Mouse (Mus musculus) hindbrain, embryonic 12.5 days (tissue): ENCODE measurements around the gene Kcnmb3. TPM values are rescaled to one million over a fixed set of nuclear protein-coding genes. Genes with fewer than 3 reads are reported as not detected.
"Not testable (repeated sequence)": the region's sequence is repeated elsewhere in the genome, so short reads cannot be mapped to it uniquely, and the experiment has no call there.

Experiments used
- ATAC-seq: fragments of 200-750 bp; cut with Nextera tagmentation; 2 replicates; pipeline ENCODE4 v1.8.0; 2017; ENCODE audit warnings: moderate TSS enrichment; ENCODE audit not compliant: low FRiP score
- H3K27ac ChIP-seq: fragments of 300-500 bp; sonication (generic); 2 replicates; pipeline ENCODE4 v1.5.1; 2016; ENCODE audit warnings: mild to moderate bottlenecking
- H3K27me3 ChIP-seq: fragments of 300-500 bp; sonication (generic); 2 replicates; pipeline ENCODE4 v1.6.1; 2016; ENCODE audit warnings: mild to moderate bottlenecking
- H3K36me3 ChIP-seq: fragments of 300-500 bp; sonication (generic); 2 replicates; pipeline ENCODE4 v1.6.1; 2016; ENCODE audit warnings: mild to moderate bottlenecking
- H3K4me1 ChIP-seq: fragments of 300-500 bp; sonication (generic); 2 replicates; pipeline ENCODE4 v1.6.1; 2016
- H3K4me2 ChIP-seq: fragments of 300-500 bp; sonication (generic); replicated peaks from 2 replicates; pipeline ENCODE4 v1.6.1; 2016; ENCODE audit warnings: mild to moderate bottlenecking
- H3K4me3 ChIP-seq: fragments of 300-500 bp; sonication (generic); 2 replicates; pipeline ENCODE4 v1.5.1; 2016; ENCODE audit warnings: mild to moderate bottlenecking
- H3K9ac ChIP-seq: fragments of 300-500 bp; sonication (generic); 2 replicates; pipeline ENCODE4 v1.6.1; 2016; ENCODE audit warnings: mild to moderate bottlenecking, moderate library complexity
- H3K9me3 ChIP-seq: fragments of 300-500 bp; sonication (generic); replicated peaks from 2 replicates; pipeline ENCODE4 v1.6.1; 2016; ENCODE audit warnings: mild to moderate bottlenecking
- WGBS: fragments of 180-500 bp; shearing (Covaris S2); methylation state at CpG from one replicate; pipeline ENCODE4 v1.1.7; 2016; 5-methylcytosine and 5-hydroxymethylcytosine counted together
- polyA plus RNA-seq: library from polyadenylated mRNA; unstranded; fragments of >200 nt; fragmentation: Nextera tagmentation; extraction: Ambion mirVana; gene quantifications from 2 replicates; pipeline ENCODE4 v1.2.1, GENCODE M21; 2016

Kcnmb3 gene
- polyA plus RNA-seq, 1 experiment from 2014 or later: 0.12 TPM

DNA sequence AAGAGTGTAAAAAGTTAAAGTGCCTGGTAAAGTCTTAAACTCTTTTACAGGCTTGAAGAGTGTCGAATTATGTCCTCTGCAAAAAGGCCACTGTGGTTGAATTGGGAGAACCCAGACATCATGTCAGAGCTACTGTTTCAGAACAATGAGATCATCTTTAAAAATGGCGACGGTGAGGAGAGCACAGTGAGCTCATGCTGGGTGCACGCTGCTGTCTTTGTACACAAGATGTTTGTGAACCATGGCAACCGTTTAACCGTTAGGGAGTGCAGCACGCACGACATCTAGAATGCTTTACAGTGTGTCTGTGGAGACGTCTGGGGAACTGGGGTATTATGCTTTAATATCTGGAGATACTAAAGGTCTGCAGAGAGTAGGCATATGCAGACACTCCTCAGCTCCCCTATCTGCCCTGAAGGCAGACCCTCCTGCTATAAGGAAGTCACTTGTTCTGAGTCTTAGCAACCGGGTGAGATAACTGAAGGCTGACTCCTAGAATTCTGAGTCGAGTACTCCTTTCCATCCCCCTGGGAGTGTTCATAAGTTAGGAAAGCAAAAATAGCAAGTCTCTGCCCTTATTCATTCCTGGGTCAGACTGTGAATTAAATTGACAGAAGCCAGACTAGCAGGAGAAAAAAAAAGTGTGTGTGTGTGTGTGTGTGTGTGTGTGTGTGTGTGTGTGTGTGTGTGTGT is 37.6 kb downstream of the Kcnmb3 start:
- no peak overlapping the region for H3K4me3 ChIP-seq
- H3K4me2 ChIP-seq: no peak overlapping the region
- no peak overlapping the region for H3K27ac ChIP-seq
- H3K9me3 ChIP-seq: no peaks in the 10 kb centered on the region
- peaks cover 66% of the 10 kb centered on the region for H3K36me3 ChIP-seq
- H3K4me1 ChIP-seq: peaks cover 3% of the 10 kb centered on the region; the same call in 1 of the 2 replicates
- no peaks in the 10 kb centered on the region for H3K27me3 ChIP-seq
- 57% methylated on average over 11 of the region's 11 CpGs for WGBS
- peak; percentile 29; the same call in 1 of the 2 replicates for ATAC-seq
- no peak overlapping the region for H3K9ac ChIP-seq

DNA sequence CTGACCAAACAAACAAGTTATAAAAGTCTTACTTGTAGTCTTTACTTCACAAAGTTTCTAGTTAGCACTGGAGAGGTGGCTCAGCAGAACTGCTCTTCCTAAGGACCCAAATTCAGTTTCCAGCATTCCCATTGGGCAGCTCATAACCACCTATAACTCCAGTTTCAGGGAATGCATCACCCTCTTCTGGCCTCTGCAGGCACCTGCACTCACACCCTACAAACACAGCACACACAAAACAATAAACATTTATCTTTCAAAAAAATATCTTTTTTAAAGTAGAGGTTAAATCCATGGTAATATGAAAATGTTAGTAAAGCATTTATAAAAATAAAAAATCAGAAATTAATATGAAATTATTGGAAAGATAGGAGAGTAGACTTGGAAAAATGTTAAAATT is 50.3 kb downstream of the Kcnmb3 start:
- no peak for ATAC-seq
- Histone ChIP-seq H3K4me3 (no peak overlapping the region), H3K36me3 (peaks cover 73% of the 10 kb centered on the region), H3K27ac (no peak overlapping the region), H3K9me3 (no peaks in the 10 kb centered on the region), H3K4me2 (no peak overlapping the region), H3K27me3 (no peaks in the 10 kb centered on the region), H3K4me1 (no peaks in the 10 kb centered on the region), H3K9ac (no peak overlapping the region)

DNA sequence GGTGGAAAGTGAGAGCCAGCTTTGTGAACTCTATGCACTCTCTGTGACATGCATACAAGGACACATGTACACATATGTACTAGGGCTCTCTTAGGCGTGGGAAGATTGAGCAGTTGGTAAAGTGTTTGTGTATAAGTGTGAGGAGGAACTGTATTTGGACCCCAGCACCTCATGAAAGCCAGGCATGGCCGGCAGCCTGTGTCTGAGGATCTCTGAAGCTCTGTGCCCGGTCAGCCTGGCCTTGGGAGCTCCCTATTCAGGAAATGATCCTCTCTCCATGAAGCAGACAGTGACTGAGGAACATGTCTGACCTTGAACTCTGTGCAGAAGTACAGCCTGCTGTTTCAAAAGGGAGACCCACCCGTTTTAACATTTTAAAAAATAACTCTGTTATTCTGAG is 53.3 kb downstream of the Kcnmb3 start:
- Histone ChIP-seq H3K27ac (no peak overlapping the region), H3K4me3 (no peak overlapping the region), H3K4me2 (no peak overlapping the region), H3K9ac (no peak overlapping the region), H3K4me1 (no peaks in the 10 kb centered on the region), H3K36me3 (peaks cover 59% of the 10 kb centered on the region), H3K9me3 (no peaks in the 10 kb centered on the region), H3K27me3 (no peaks in the 10 kb centered on the region)
- ATAC-seq: no peak
- 92% methylated on average over 4 of the region's 4 CpGs for WGBS

DNA sequence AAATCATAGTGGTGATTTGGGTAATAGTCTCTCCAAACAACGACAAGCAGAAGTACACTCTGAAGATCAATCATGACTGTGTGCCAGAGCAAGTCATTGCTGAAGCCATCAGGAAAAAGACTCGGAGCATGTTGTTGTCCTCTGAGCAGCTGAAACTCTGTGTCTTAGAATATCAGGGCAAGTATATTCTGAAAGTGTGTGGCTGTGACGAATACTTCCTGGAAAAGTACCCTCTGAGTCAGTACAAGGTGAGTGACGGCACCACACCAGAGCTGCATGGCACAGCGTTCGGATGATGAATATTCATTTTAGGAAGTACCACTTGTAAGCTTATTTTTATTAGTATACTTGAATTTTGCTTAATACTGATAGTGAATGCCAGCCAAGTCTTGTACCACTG is 54.2 kb downstream of the Kcnmb3 start:
- Histone ChIP-seq H3K4me2 (no peak overlapping the region), H3K4me3 (no peak overlapping the region), H3K9ac (no peak overlapping the region), H3K9me3 (no peaks in the 10 kb centered on the region), H3K27ac (no peak overlapping the region), H3K27me3 (no peaks in the 10 kb centered on the region), H3K36me3 (peaks cover 53% of the 10 kb centered on the region), H3K4me1 (no peaks in the 10 kb centered on the region)
- 96% methylated on average over 6 of the region's 6 CpGs for WGBS
- ATAC-seq: no peak

DNA sequence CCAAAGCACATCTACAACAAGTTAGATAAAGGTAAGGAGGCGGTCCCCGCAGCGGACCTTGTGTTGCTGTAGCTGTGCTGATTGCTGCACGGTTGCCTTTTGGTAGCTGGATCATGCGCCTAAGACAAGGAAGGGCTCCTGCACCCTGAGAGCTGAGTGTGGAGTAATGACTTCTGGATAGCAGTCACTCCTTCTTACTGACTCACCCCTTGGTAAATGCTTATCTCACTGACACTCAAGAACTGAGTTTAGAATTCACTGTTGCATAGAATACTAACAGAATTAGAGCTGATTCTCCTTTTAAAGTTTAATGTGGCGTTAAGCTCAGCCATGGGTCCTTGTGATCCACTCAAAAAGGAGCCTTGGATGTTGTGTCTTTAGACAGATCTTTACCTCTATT is 54.7 kb downstream of the Kcnmb3 start:
- Histone ChIP-seq H3K4me3 (no peak overlapping the region), H3K27ac (no peak overlapping the region), H3K4me1 (no peaks in the 10 kb centered on the region), H3K4me2 (no peak overlapping the region), H3K9me3 (no peaks in the 10 kb centered on the region), H3K27me3 (no peaks in the 10 kb centered on the region), H3K9ac (no peak overlapping the region), H3K36me3 (peaks cover 48% of the 10 kb centered on the region)
- WGBS: 93% methylated on average over 6 of the region's 6 CpGs
- ATAC-seq: no peak

DNA sequence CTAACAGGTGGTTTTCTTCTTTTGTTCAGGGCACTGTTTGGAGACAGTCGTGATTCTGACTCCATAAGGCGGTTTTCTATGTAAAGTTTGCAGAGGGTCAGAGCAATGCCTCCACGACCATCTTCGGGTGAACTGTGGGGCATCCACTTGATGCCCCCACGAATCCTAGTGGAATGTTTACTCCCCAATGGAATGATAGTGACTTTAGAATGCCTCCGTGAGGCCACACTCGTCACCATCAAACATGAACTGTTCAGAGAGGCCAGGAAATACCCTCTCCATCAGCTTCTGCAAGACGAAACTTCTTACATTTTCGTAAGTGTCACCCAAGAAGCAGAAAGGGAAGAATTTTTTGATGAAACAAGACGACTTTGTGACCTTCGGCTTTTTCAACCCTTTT is 55.9 kb downstream of the Kcnmb3 start:
- Histone ChIP-seq H3K27me3 (no peaks in the 10 kb centered on the region), H3K36me3 (peaks cover 38% of the 10 kb centered on the region), H3K27ac (no peak overlapping the region), H3K4me1 (no peaks in the 10 kb centered on the region), H3K4me2 (no peak overlapping the region), H3K4me3 (no peak overlapping the region), H3K9ac (no peak overlapping the region), H3K9me3 (no peaks in the 10 kb centered on the region)
- WGBS: 90% methylated on average over 11 of the region's 11 CpGs
- no peak for ATAC-seq

DNA sequence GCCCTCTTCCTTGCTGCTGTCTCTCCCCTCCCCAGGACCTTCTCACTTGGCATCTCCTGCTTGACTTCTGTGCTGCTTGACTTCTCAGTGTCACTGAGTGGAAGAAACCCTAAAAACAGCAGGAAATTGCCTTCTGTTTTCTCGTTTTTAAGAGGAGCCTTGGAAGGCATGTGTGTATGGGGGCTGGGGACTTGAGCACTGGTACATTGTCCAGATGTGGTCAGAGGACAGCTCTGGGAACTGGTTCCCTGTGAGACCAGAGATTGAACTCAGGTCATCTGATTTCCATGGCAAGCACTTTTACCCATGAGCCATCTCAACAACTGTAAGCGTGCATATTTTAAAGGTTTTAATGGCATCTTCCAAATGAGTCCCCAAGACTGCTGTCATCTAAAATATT is 58.0 kb downstream of the Kcnmb3 start:
- Histone ChIP-seq H3K4me1 (no peaks in the 10 kb centered on the region), H3K36me3 (peaks cover 20% of the 10 kb centered on the region), H3K27ac (no peak overlapping the region), H3K4me3 (no peak overlapping the region), H3K9ac (no peak overlapping the region), H3K27me3 (no peaks in the 10 kb centered on the region), H3K4me2 (no peak overlapping the region), H3K9me3 (no peaks in the 10 kb centered on the region)
- ATAC-seq: no peak
- 82% methylated on average over 2 of the region's 2 CpGs for WGBS

DNA sequence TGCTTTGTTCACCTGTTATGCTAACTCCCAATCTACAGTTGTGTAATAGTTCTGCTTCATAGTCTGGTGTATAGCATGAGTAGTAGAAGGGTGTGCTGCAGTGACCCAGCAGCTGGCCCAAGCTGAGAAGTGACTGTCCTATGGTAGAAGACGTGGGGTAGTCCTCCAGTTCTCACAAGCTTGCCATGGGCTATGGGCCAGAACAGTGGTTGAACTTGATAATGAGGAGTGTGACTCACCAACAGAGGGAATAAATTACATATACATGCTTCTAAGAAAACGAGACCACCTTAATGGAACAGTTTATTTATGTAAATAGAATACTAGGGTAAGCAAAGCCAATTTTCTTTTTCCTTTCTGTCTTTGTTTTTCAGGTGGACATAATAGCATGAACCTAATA is 61.6 kb downstream of the Kcnmb3 start:
- Histone ChIP-seq H3K4me3 (no peak overlapping the region), H3K4me1 (no peaks in the 10 kb centered on the region), H3K9ac (no peak overlapping the region), H3K27me3 (no peaks in the 10 kb centered on the region), H3K4me2 (no peak overlapping the region), H3K27ac (no peak overlapping the region), H3K36me3 (no peaks in the 10 kb centered on the region), H3K9me3 (no peaks in the 10 kb centered on the region)
- 80% methylated on average over 2 of the region's 2 CpGs for WGBS
- no peak for ATAC-seq

DNA sequence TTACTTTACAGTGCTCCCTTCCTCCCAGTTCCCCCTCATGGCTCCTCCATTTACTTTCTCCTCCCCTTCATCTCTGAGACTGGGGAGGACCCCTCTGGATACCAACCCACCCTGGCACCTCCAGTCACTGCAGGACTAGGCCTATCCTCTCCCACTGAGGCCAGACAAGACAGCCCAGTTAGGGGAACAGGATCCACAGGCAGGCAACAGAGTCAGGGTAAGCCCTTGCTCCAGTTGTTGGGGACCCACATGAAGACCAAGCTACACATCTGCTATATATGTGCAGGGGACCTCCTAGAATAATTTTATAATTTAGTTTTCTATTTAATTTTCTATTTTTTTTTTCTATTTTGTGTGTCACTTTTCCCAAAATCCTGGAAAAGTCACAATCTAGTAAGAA is 62.7 kb downstream of the Kcnmb3 start:
- H3K27me3 ChIP-seq, ATAC-seq, H3K4me2 ChIP-seq, H3K36me3 ChIP-seq, H3K4me3 ChIP-seq, H3K9ac ChIP-seq, H3K9me3 ChIP-seq, H3K27ac ChIP-seq, H3K4me1 ChIP-seq: not testable (repeated sequence)

DNA sequence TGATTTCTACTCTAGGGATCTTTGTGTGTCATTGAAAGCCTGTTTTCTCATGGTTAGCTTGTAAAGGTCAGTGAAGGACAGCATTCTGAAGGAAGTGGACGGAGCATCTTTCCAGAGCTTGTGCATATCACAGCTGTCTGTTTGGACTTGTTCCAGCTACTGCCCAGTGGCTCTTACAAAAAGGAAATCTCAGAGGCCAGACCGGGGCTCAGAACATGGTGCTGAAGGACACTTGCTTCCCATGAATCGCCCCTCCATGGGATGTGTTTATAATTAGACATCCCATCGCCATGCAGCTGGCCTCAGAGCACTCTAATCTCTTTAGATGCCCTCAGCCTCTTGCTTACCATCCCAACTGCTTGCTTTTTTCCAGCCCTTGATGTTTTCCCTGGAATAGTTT is 63.1 kb downstream of the Kcnmb3 start:
- Histone ChIP-seq H3K4me2 (no peak overlapping the region), H3K9me3 (no peaks in the 10 kb centered on the region), H3K9ac (no peak overlapping the region), H3K27ac (no peak overlapping the region), H3K4me3 (no peak overlapping the region), H3K27me3 (no peaks in the 10 kb centered on the region), H3K36me3 (0 out of 2 replicates have a peak, but pooled peaks cover 4% of the 10 kb centered on the region), H3K4me1 (no peaks in the 10 kb centered on the region)
- no peak for ATAC-seq
- 81% methylated on average over 4 of the region's 4 CpGs for WGBS

DNA sequence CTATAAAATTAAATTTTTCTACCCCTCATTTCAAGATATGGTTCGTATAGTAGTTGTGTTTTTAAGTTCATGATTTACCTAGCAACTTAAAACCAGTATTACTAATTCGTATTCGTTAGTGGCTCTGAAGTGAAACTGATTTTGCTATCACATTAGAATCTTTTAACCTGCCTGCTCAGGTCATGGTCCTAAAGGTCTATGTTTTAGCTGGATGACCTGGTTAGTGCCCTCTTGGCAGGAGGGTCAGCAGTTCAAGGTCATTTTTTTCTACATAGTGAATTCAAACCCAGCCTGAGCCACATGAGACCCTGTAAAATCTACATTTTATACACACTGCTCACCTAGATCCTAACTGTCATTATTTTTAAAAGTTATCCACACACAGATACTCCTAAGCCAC is 63.7 kb downstream of the Kcnmb3 start:
- WGBS: 93% methylated on average over 3 of the region's 3 CpGs
- H3K4me3 ChIP-seq: no peak overlapping the region
- no peak overlapping the region for H3K4me2 ChIP-seq
- no peak overlapping the region for H3K27ac ChIP-seq
- H3K36me3 ChIP-seq: 0 out of 2 replicates have a peak, but pooled peaks cover 7% of the 10 kb centered on the region
- H3K9me3 ChIP-seq: no peaks in the 10 kb centered on the region
- no peaks in the 10 kb centered on the region for H3K4me1 ChIP-seq
- H3K27me3 ChIP-seq: no peaks in the 10 kb centered on the region
- H3K9ac ChIP-seq: no peak overlapping the region
- no peak for ATAC-seq

DNA sequence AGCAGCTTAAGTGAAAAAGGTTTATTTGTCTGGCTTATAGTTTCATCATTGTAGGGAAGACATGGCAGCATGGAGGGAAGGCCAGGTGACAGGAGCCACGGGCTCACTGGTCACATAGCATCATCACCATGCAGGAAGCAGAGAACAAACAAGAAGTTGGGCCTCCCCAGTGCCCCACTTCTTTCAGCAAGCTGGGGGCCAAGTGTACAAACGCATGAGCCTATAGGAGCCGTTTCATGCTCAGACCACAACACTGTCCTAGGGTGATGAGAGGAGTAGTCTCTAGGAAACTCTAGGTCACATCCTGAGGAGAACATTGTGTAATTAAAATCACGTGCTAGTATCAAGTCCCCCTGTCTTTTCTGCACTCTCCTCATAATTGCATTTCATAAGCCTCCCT is 64.3 kb downstream of the Kcnmb3 start:
- Histone ChIP-seq H3K36me3 (0 out of 2 replicates have a peak, but pooled peaks cover 7% of the 10 kb centered on the region), H3K4me1 (no peaks in the 10 kb centered on the region), H3K27ac (no peak overlapping the region), H3K27me3 (no peaks in the 10 kb centered on the region), H3K9me3 (no peaks in the 10 kb centered on the region), H3K4me3 (no peak overlapping the region), H3K9ac (no peak overlapping the region), H3K4me2 (no peak overlapping the region)
- no peak for ATAC-seq
- 83% methylated on average over 4 of the region's 4 CpGs for WGBS
